Mouse (Mus musculus) CH12.LX (cell line): ENCODE results near the gene Prkn. TPM values are rescaled to one million over a fixed set of nuclear protein-coding genes. Genes with fewer than 3 reads are reported as not detected.

Experiments used
- DNase-seq: peaks from one replicate; pipeline ENCODE4 v3.0.0-alpha.2; 2013; ENCODE audit errors: extremely low read depth
- H3K27ac ChIP-seq: 2 replicates; pipeline ENCODE4 v1.5.1; 2012; ENCODE audit warnings: low read depth, mild to moderate bottlenecking, control low read depth, moderate library complexity; ENCODE audit not compliant: insufficient read depth
- H3K27me3 ChIP-seq: replicated peaks from 2 replicates; pipeline ENCODE3; 2012; ENCODE audit warnings: inconsistent platforms
- H3K36me3 ChIP-seq, 2 experiments: replicated peaks in 1 of 2; 2 replicates each; pipeline versions ENCODE3 to v1.6.1; 2012; ENCODE audit warnings: inconsistent platforms in 1 of 2, low read length in 1 of 2, mild to moderate bottlenecking in 1 of 2, mixed read lengths in 1 of 2, moderate library complexity in 1 of 2; ENCODE audit not compliant: control insufficient read depth in 1 of 2, insufficient read depth in 1 of 2
- H3K4me1 ChIP-seq, 2 experiments: 2 replicates each; pipeline ENCODE4 v1.6.1; 2012; ENCODE audit warnings: inconsistent platforms in 1 of 2, moderate library complexity in 1 of 2; ENCODE audit not compliant: insufficient read depth in 2 of 2, control insufficient read depth in 1 of 2
- H3K4me2 ChIP-seq: 2 replicates; pipeline ENCODE4 v1.6.1; 2012; ENCODE audit warnings: low read depth, mild to moderate bottlenecking, control low read depth; ENCODE audit not compliant: poor library complexity, insufficient read depth, severe bottlenecking
- H3K4me3 ChIP-seq, 3 experiments: fragments of 150-350 bp in 1 of 3; sonication (generic) in 1 of 3; replicated peaks in 1 of 3; 2 replicates each; pipeline versions ENCODE3 to v1.5.1; 2011 to 2012; ENCODE audit warnings: low read depth in 2 of 3, low read length in 2 of 3, mild to moderate bottlenecking in 2 of 3, moderate library complexity in 2 of 3, control low read depth in 1 of 3, improper control_type of control experiment in 1 of 3, inconsistent platforms in 1 of 3, mixed read lengths in 1 of 3; ENCODE audit not compliant: poor library complexity in 1 of 3
- H3K79me2 ChIP-seq: replicated peaks from 2 replicates; pipeline ENCODE4 v1.6.1; 2012; ENCODE audit warnings: mild to moderate bottlenecking, moderate library complexity; ENCODE audit not compliant: control insufficient read depth, poor library complexity, insufficient read depth, severe bottlenecking; ENCODE audit errors: extremely low read depth
- H3K9ac ChIP-seq: 2 replicates; pipeline ENCODE4 v1.6.1; 2012; ENCODE audit warnings: low read depth, mild to moderate bottlenecking, control low read depth, moderate library complexity; ENCODE audit not compliant: insufficient read depth
- H3K9me3 ChIP-seq: replicated peaks from 2 replicates; pipeline ENCODE3; 2012; ENCODE audit warnings: low read length, inconsistent platforms, mixed read lengths
- CHD2 ChIP-seq: IDR thresholded peaks from 2 replicates; pipeline ENCODE4 v1.6.1; 2011; ENCODE audit warnings: low read length, improper control_type of control experiment
- E2F4 ChIP-seq: IDR thresholded peaks from 2 replicates; pipeline ENCODE4 v1.6.1; 2011; ENCODE audit warnings: low read depth, low read length, improper control_type of control experiment; ENCODE audit not compliant: insufficient replicate concordance
- EP300 ChIP-seq: IDR thresholded peaks from 2 replicates; pipeline ENCODE4 v1.6.1; 2011; ENCODE audit warnings: low read length, improper control_type of control experiment
- GABPA ChIP-seq: IDR thresholded peaks from 2 replicates; pipeline ENCODE4 v1.6.1; 2012; ENCODE audit warnings: low read depth, low read length, improper control_type of control experiment, inconsistent platforms; ENCODE audit not compliant: insufficient replicate concordance
- IRF4 ChIP-seq: IDR thresholded peaks from 2 replicates; pipeline ENCODE4 v1.6.1; 2014; ENCODE audit warnings: low read depth, mild to moderate bottlenecking, inconsistent platforms, low read length, improper control_type of control experiment
- JUND ChIP-seq: conservative IDR thresholded peaks from 2 replicates; pipeline ENCODE4 v1.6.1; 2011; ENCODE audit warnings: low read depth, low read length, improper control_type of control experiment
- MAFK ChIP-seq: IDR thresholded peaks from 2 replicates; pipeline ENCODE4 v1.6.1; 2011; ENCODE audit warnings: low read length, improper control_type of control experiment; ENCODE audit not compliant: insufficient replicate concordance
- MAZ ChIP-seq: IDR thresholded peaks from 2 replicates; pipeline ENCODE4 v1.6.1; 2012; ENCODE audit warnings: low read depth, mild to moderate bottlenecking, inconsistent platforms, low read length, improper control_type of control experiment, moderate library complexity
- MEF2A ChIP-seq: IDR thresholded peaks from 2 replicates; pipeline ENCODE4 v1.6.1; 2014; ENCODE audit warnings: low read depth, mild to moderate bottlenecking, inconsistent platforms, low read length, improper control_type of control experiment, borderline replicate concordance
- MXI1 ChIP-seq: IDR thresholded peaks from 2 replicates; pipeline ENCODE4 v1.6.1; 2011; ENCODE audit warnings: mild to moderate bottlenecking, low read depth, low read length, improper control_type of control experiment
- NRF1 ChIP-seq: IDR thresholded peaks from 2 replicates; pipeline ENCODE4 v1.6.1; 2014; ENCODE audit warnings: low read depth, mild to moderate bottlenecking, inconsistent platforms, low read length, improper control_type of control experiment, moderate library complexity
- POLR2A ChIP-seq: IDR thresholded peaks from 2 replicates; pipeline ENCODE4 v1.6.1; 2011; ENCODE audit warnings: low read depth, mild to moderate bottlenecking, improper control_type of control experiment, low read length
- RCOR1 ChIP-seq: conservative IDR thresholded peaks from 2 replicates; pipeline ENCODE4 v1.6.1; 2012; ENCODE audit warnings: low read depth, mild to moderate bottlenecking, inconsistent platforms, low read length, improper control_type of control experiment
- SIN3A ChIP-seq: IDR thresholded peaks from 2 replicates; pipeline ENCODE4 v1.6.1; 2012; ENCODE audit warnings: low read length, improper control_type of control experiment, inconsistent platforms
- SMC3 ChIP-seq: IDR thresholded peaks from 2 replicates; pipeline ENCODE4 v1.6.1; 2011; ENCODE audit warnings: low read depth, low read length, improper control_type of control experiment
- UBTF ChIP-seq: IDR thresholded peaks from 2 replicates; pipeline ENCODE4 v1.6.1; 2012; ENCODE audit warnings: low read depth, mild to moderate bottlenecking, inconsistent platforms, low read length, improper control_type of control experiment, moderate library complexity
- USF2 ChIP-seq: conservative IDR thresholded peaks from 2 replicates; pipeline ENCODE4 v1.6.1; 2011; ENCODE audit warnings: low read depth, low read length, improper control_type of control experiment
- ZC3H11A ChIP-seq: IDR thresholded peaks from 2 replicates; pipeline ENCODE4 v1.6.1; 2012; ENCODE audit warnings: low read depth, mild to moderate bottlenecking, inconsistent platforms, low read length, improper control_type of control experiment
- dilution Hi-C: fragments of 300-500 bp; cut with MboI; formaldehyde crosslinking; loops from 2 replicates; pipeline ENCODE4 v1.14.3; 2020; ENCODE audit warnings: low sequenced_read_pairs; ENCODE audit not compliant: extremely low pct_unique_long_range_greater_than_20kb, extremely low pct_ligation_motif_present
- in situ Hi-C: fragments of 300-500 bp; cut with MboI; formaldehyde crosslinking; loops from 3 replicates; pipeline ENCODE4 v1.14.3; 2019; ENCODE audit warnings: low sequenced_read_pairs, low pct_ligation_motif_present, low pct_unique_long_range_greater_than_20kb, mixed read lengths
- polyA plus RNA-seq: library from polyadenylated mRNA; unstranded; fragments of >175 nt; gene quantifications from 2 replicates; pipeline ENCODE4 v1.2.1, GENCODE M21; 2012; ENCODE audit warnings: low read depth; ENCODE audit not compliant: insufficient read length
- total RNA-seq, 2 experiments: library from RNA; depleted of rRNA; stranded (reverse); fragments of 300-350 nt in 1 of 2; fragments of >200 nt in 1 of 2; gene quantifications; 2 replicates each; pipeline ENCODE4 v1.2.3; 2012 to 2014

The Prkn gene
- total and polyA plus RNA-seq, 3 experiments: 0.08 TPM; not detected in 2

DNA sequence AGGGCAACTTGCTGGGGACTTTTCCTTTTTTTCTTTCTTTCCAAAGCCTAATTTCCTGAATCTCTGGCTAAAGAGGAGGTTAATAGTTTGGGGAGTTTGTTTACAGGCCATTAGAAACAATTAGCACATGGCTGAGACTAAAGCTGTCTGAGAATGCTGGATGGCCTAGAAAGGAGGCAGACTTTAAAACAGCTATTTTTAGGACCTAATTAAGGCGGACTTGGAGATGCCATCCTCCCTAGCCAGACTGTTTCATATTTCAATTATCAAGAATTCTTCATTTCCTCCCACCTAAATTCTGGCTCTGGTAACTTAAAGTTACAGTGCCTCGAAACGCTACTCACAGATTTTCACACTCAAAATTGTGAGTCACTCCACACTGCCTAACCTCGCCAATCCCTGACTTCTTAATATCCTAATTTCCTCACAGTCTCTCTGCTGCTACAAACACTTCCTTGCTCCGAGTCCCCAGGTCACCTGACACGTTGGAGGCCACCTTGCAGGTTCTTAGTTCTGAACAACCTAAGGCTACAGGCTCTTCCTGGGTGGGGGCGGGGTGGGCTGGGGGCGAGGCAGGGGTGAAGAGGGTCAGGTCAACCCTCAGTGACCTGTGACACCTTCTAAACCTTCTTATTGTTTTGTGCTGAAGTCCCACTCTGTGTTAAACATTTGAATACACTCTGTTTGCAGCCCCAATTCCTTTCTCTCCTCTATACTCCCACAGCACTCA, 674.0 kb downstream of the Prkn start:
- Histone ChIP-seq H3K27me3 (no peaks in the 10 kb centered on the region), H3K9me3 (no peaks in the 10 kb centered on the region), H3K4me1 (peaks cover 0 to 5% of the 10 kb centered on the region in 2 experiments; a peak in 1 of 4 replicates), H3K9ac (no peak overlapping the region), H3K27ac (no peak overlapping the region), H3K4me3 (no peak overlapping the region), H3K36me3 (no peaks in the 10 kb centered on the region), H3K4me2 (no peak overlapping the region), H3K79me2 (no peaks in the 10 kb centered on the region)
- dilution Hi-C loops (no loop called here), in situ Hi-C loops (no loop called here)
- TF ChIP-seq MAFK: no peak
- DNase-seq: no peak

DNA sequence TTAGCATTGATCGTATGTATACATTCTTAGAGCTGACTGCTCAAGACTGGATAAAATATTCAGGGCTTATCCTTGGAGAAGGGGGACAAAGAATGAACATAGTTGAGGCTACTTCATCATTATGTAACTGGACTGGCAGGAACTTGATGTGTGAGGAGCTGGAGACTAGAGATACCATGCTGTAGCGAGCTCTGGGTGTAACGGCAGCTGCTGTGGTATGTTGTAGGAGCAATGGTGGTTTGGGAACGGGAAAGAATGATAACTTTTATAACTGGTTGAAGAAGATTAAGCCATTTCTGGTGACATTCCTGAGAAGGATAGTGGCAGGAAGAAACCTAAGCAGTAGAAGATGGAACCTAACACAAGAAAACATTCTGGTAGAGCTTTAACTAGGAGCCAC, 675.4 kb downstream of the Prkn start:
- no peaks in the 10 kb centered on the region for H3K27me3 ChIP-seq
- H3K4me3 ChIP-seq: no peak overlapping the region
- no peaks in the 10 kb centered on the region for H3K79me2 ChIP-seq
- H3K4me2 ChIP-seq: no peak overlapping the region
- peaks cover 0 to 5% of the 10 kb centered on the region in 2 experiments; a peak in 1 of 4 replicates for H3K4me1 ChIP-seq
- in situ Hi-C loops (no loop called here), dilution Hi-C loops (no loop called here)
- DNase-seq: no peak
- no peak overlapping the region for H3K27ac ChIP-seq
- no peak overlapping the region for H3K9ac ChIP-seq
- H3K9me3 ChIP-seq: no peaks in the 10 kb centered on the region
- H3K36me3 ChIP-seq: no peaks in the 10 kb centered on the region
- no peak for TF ChIP-seq USF2
- TF ChIP-seq POLR2A: no peak
- TF ChIP-seq JUND: no peak
- no peak for TF ChIP-seq SMC3
- no peak for TF ChIP-seq EP300
- no peak for TF ChIP-seq SIN3A
- TF ChIP-seq MAZ: no peak
- no peak for TF ChIP-seq GABPA
- TF ChIP-seq RCOR1: no peak
- no peak for TF ChIP-seq MEF2A
- no peak for TF ChIP-seq MAFK
- TF ChIP-seq NRF1: no peak
- no peak for TF ChIP-seq IRF4
- TF ChIP-seq CHD2: no peak
- no peak for TF ChIP-seq UBTF
- TF ChIP-seq ZC3H11A: no peak
- TF ChIP-seq MXI1: no peak
- no peak for TF ChIP-seq E2F4
